Mouse (Mus musculus) limb, embryonic 11.5 days (tissue): Measurements from ENCODE around the gene Gabarap. TPM values are rescaled to one million over a fixed set of nuclear protein-coding genes. Genes with fewer than 3 reads are reported as not detected.

Source experiments
- ATAC-seq: fragments of 200-750 bp; cut with Nextera tagmentation; 2 replicates; pipeline ENCODE4 v1.8.0; 2017; ENCODE audit warnings: low read depth; ENCODE audit not compliant: insufficient number of reproducible peaks, low FRiP score, low TSS enrichment
- DNase-seq: peaks from one replicate; pipeline ENCODE4 v3.0.0-alpha.2; 2015; ENCODE audit warnings: low spot score
- H3K27ac ChIP-seq: fragments of 300-500 bp; sonication (generic); replicated peaks from 2 replicates; pipeline ENCODE4 v1.5.1; 2014; ENCODE audit warnings: low read depth, mild to moderate bottlenecking, low read length
- H3K27me3 ChIP-seq: fragments of 300-500 bp; sonication (generic); 2 replicates; pipeline ENCODE4 v1.6.1; 2014; ENCODE audit warnings: mild to moderate bottlenecking, low read length, mixed read lengths; ENCODE audit not compliant: control insufficient read depth, insufficient read depth
- H3K36me3 ChIP-seq: fragments of 300-500 bp; sonication (generic); 2 replicates; pipeline ENCODE4 v1.6.1; 2014; ENCODE audit warnings: mild to moderate bottlenecking, low read length, moderate library complexity, mixed read lengths; ENCODE audit not compliant: control insufficient read depth, insufficient read depth
- H3K4me1 ChIP-seq: fragments of 300-500 bp; sonication (generic); 2 replicates; pipeline ENCODE4 v1.6.1; 2014; ENCODE audit warnings: low read length, mixed read lengths; ENCODE audit not compliant: control insufficient read depth, insufficient read depth
- H3K4me2 ChIP-seq: fragments of 300-500 bp; sonication (generic); 2 replicates; pipeline ENCODE4 v1.6.1; 2014; ENCODE audit warnings: low read depth, mild to moderate bottlenecking, moderate library complexity; ENCODE audit not compliant: severe bottlenecking
- H3K4me3 ChIP-seq: fragments of 300-500 bp; sonication (generic); 2 replicates; pipeline ENCODE4 v1.5.1; 2014; ENCODE audit warnings: low read depth, low read length
- H3K9ac ChIP-seq: fragments of 300-500 bp; sonication (generic); 2 replicates; pipeline ENCODE4 v1.6.1; 2014; ENCODE audit warnings: mild to moderate bottlenecking, low read length
- H3K9me3 ChIP-seq: fragments of 300-500 bp; sonication (generic); 2 replicates; pipeline ENCODE4 v1.6.1; 2016; ENCODE audit warnings: low read length; ENCODE audit not compliant: control insufficient read depth
- WGBS: fragments of 180-500 bp; shearing (Covaris S2); extraction: QIAGEN DNeasy Blood & Tissue Kit; methylation state at CpG from one replicate; pipeline ENCODE4 v1.1.7; 2014; 5-methylcytosine and 5-hydroxymethylcytosine counted together
- polyA plus RNA-seq: library from polyadenylated mRNA; unstranded; fragments of >200 nt; fragmentation: Nextera tagmentation; extraction: Ambion mirVana; gene quantifications from 2 replicates; pipeline ENCODE4 v1.2.1, GENCODE M21; 2014

Gabarap gene
- polyA plus RNA-seq, 1 experiment from 2014 or later = 432 TPM

DNA sequence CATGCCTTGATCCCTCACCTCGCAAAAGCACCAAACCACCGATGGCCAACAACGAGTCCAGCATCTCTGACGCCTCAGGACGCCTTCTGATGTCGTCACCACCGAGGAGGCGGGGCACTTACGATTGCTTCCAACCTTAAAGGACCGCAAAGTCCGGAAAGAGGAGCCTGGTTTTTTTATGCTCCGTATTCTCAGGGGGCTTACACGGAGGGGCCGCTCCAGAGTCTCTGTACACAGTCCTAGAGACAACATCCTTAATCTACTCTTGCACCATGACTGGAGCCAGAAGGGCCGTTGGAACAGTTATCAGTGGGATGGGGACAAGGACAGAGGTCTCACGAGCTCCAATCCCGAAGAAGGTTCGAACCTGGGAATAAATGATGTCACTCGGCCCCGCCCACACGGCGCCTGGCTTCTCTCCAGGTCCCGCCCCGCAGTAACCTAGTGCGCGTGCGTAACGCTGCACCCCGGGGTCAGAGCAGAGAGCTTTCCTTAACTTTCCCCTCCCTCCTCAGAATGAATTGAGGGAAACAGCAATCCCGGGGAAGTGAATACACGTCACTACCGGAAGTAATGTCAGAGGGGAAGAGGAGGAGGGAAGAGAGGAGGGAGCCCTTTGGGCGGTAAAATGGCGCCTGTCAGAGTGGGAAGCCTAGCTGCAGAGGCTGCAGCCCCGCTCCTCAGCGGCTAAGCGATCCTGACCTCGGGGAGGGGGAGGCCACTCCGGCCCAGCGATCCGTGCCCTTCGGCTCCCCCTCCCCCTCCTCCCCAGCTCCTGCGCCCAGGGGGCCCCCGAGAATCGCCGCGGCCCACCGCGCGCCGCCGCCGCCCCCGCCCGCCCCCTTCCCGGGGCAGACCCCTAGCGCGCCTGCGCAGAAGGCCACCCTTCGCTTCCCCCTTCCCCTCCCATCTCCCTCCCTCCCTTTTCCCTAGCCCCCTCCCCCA is 10.5 kb upstream of the Gabarap start:
- H3K4me1 ChIP-seq = peaks cover 13% of the 10 kb centered on the region; the same call in 1 of the 2 replicates
- H3K27ac ChIP-seq = peak overlapping the region; percentile 98
- H3K4me2 ChIP-seq = peak overlapping the region; percentile 87
- H3K36me3 ChIP-seq = peaks cover 10% of the 10 kb centered on the region
- H3K9ac ChIP-seq = peak overlapping the region; percentile 96
- WGBS = under 1% methylated on average over 44 of the region's 60 CpGs
- ATAC-seq (peak; percentile 95), DNase-seq (peak; percentile 99)
- no peaks in the 10 kb centered on the region for H3K9me3 ChIP-seq
- H3K4me3 ChIP-seq = peak overlapping the region; percentile 99
- no peaks in the 10 kb centered on the region for H3K27me3 ChIP-seq

DNA sequence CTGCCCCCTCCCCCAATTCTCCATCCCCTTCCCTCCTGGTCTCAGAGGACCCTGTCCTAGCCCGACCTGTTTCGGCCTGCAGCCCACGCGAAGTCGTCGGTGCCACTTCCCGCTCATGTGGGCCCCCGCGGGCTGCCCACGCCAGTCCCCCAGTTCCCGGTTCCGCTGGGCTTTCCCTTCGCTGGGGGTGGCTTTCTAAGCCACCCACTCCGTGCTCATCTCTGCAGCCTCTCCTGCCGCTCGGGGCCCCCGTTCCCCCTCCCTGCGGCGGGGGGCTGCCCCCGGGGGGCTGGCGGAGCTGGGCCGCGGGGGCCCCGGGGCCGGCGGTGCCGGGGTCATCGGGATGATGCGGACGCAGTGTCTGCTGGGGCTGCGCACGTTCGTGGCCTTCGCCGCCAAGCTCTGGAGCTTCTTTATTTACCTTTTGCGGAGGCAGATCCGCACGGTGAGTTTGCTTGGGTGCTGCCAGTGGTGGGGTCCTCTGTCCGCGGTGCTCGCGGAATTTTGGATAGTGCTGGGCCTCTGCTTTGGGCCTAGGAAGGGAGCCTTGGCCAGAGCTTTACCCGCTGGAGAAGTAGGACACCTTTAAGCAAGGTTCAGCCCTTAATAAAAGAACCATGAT is 9.7 kb upstream of the Gabarap start, which contains the start of gene Ctdnep1:
Gene Ctdnep1, plus strand, starts transcription at position 16 of the 622 bp plus-strand sequence.
- H3K36me3 ChIP-seq = peaks cover 13% of the 10 kb centered on the region
- H3K4me3 ChIP-seq = peak within 1 kb of the TSS; percentile 99
- H3K4me2 ChIP-seq = peak within 1 kb of the TSS; percentile 92
- DNase-seq (peak; percentile 42), ATAC-seq (peak; percentile 41)
- H3K4me1 ChIP-seq = peaks cover 13% of the 10 kb centered on the region; the same call in 1 of the 2 replicates
- WGBS = under 1% methylated on average over 33 of the region's 43 CpGs
- no peaks in the 10 kb centered on the region for H3K9me3 ChIP-seq
- peak within 1 kb of the TSS; percentile 96 for H3K9ac ChIP-seq
- H3K27me3 ChIP-seq = no peaks in the 10 kb centered on the region
- peak within 1 kb of the TSS; percentile 98 for H3K27ac ChIP-seq

DNA sequence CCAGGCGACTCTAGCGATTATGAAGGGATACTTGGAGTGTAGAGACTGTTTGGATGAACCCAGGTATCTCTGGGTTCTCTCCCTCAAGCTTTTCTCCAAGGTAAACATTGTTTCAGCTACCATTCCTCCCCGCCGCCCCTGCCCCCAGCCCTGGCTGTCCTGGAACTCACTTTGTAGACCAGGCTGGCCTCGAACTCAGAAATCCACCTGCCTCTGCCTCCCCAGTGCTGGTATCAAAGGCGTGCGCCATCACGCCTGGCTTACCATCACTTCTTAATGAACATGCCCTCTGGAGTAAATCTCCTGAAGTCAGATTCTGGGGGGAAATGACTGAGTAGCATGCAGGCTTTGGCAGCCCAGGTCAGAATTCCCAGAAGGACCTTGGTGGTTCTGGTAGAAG is 8.7 kb upstream of the Gabarap start, which contains the start of gene Elp5:
Gene Elp5, minus strand, starts transcription at position 293 of the 400 bp plus-strand sequence.
- no peaks in the 10 kb centered on the region for H3K27me3 ChIP-seq
- H3K4me1 ChIP-seq = peaks cover 13% of the 10 kb centered on the region; the same call in 1 of the 2 replicates
- H3K9me3 ChIP-seq = no peaks in the 10 kb centered on the region
- peaks cover 14% of the 10 kb centered on the region for H3K36me3 ChIP-seq
- no peak for ATAC-seq
- peak within 1 kb of the TSS; percentile 96 for H3K9ac ChIP-seq
- H3K4me2 ChIP-seq = peak within 1 kb of the TSS; percentile 92
- H3K27ac ChIP-seq = peak within 1 kb of the TSS; percentile 98
- WGBS = 63% methylated on average over 8 of the region's 8 CpGs
- H3K4me3 ChIP-seq = peak within 1 kb of the TSS; percentile 99
- DNase-seq = no peak

DNA sequence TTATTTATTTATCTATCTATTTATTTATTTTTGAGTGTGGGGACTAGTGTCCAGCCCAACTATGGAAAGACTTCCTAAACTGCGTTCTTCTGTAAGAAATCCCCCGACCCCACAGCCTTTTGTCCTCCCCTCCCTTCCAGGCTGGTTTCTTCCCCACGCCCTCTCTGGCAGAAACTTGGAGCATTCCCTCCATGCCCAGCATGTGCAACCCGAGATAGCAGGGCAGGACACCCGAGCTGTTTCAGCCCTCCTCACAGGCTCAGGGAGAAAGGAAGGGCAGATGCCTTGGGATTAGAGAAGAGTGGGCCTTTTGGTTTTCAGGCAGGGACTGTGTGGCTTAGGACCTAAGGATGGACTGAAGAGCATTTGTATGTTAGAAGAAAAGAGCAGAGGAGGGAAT is 8.1 kb upstream of the Gabarap start:
- Histone ChIP-seq H3K4me2 (peak overlapping the region; percentile 92), H3K4me1 (peaks cover 13% of the 10 kb centered on the region; the same call in 1 of the 2 replicates), H3K9ac (no peak overlapping the region), H3K27ac (no peak overlapping the region), H3K9me3 (no peaks in the 10 kb centered on the region), H3K36me3 (peaks cover 17% of the 10 kb centered on the region), H3K27me3 (no peaks in the 10 kb centered on the region), H3K4me3 (peak overlapping the region; percentile 99; the same call in 1 of the 2 replicates)
- WGBS = 44% methylated on average over 5 of the region's 5 CpGs
- DNase-seq (no peak), ATAC-seq (no peak)

DNA sequence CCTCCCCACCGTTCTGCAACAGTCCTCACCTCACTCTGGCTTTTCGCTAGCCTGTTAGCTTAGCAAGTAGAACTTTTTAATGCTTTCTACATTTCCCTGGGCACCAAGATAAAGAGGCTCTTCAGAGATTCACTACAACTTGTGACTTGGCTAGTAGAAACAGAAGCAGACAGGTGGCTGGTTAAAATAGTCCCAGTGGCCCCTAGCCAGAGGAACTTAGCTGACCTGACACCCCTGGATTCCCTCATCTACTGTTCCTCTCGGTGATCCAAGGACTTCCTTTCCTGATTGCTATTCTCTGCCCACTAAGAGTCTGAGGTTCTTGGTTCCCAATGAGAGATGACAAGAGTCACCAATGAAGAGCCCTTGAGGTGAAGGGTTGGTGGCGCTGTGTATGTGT is 7.6 kb upstream of the Gabarap start:
- H3K27me3 ChIP-seq = no peaks in the 10 kb centered on the region
- DNase-seq (no peak), ATAC-seq (no peak)
- peaks cover 13% of the 10 kb centered on the region; the same call in 1 of the 2 replicates for H3K4me1 ChIP-seq
- no peak overlapping the region for H3K9ac ChIP-seq
- no peaks in the 10 kb centered on the region for H3K9me3 ChIP-seq
- peaks cover 21% of the 10 kb centered on the region for H3K36me3 ChIP-seq
- WGBS = 88% methylated on average over 4 of the region's 4 CpGs
- no peak overlapping the region for H3K4me3 ChIP-seq
- no peak overlapping the region for H3K27ac ChIP-seq
- no peak overlapping the region for H3K4me2 ChIP-seq

DNA sequence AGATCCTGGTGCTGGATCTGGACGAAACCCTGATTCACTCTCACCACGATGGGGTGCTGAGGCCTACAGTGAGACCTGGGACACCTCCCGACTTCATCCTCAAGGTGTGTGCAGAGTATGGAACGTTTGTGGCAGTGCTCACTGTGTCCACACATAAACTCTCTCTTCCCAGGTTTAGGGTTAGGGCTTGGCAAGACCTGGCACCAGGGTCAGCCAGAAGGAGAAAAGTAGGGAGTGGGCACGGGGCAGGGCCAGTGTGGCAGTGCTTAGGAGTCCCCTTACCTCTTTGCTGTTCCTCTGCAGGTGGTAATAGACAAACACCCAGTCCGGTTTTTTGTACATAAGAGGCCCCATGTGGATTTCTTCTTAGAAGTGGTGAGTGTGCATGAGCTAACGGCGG is 6.5 kb upstream of the Gabarap start:
- H3K9ac ChIP-seq = no peak overlapping the region
- H3K4me3 ChIP-seq = 0 out of 2 replicates have a peak overlapping the region, but pooled peaks have one; percentile 3
- peaks cover 13% of the 10 kb centered on the region; the same call in 1 of the 2 replicates for H3K4me1 ChIP-seq
- no peaks in the 10 kb centered on the region for H3K27me3 ChIP-seq
- DNase-seq (no peak), ATAC-seq (no peak)
- no peak overlapping the region for H3K4me2 ChIP-seq
- 88% methylated on average over 8 of the region's 8 CpGs for WGBS
- H3K27ac ChIP-seq = no peak overlapping the region
- H3K9me3 ChIP-seq = no peaks in the 10 kb centered on the region
- H3K36me3 ChIP-seq = peaks cover 28% of the 10 kb centered on the region

DNA sequence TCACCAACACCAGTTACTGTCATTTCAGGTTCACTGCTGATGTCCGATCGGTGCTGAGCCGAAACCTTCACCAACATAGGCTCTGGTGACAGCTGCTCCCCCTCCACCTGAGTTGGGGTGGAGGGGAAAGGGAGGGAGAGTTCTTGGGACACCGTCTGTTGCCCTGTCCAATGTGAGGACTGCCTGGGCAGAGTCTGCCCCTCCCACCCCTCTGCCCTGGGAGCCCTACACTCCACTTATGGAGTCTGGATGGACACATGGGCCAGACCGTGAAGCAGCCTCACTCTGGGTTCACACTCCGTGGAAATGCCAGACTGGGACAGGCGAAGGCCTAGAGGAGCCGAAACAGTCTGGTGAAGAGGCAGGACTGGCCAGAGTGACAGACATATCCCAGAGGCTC is 994 bp upstream of the Gabarap start:
- Histone ChIP-seq H3K9me3 (no peaks in the 10 kb centered on the region), H3K9ac (no peak overlapping the region), H3K27me3 (no peaks in the 10 kb centered on the region), H3K4me3 (no peak overlapping the region), H3K27ac (no peak overlapping the region; the same call in 1 of the 2 replicates), H3K36me3 (peaks cover 30% of the 10 kb centered on the region), H3K4me1 (peaks cover 4% of the 10 kb centered on the region; the same call in 1 of the 2 replicates), H3K4me2 (no peak overlapping the region)
- ATAC-seq = no peak
- no peak for DNase-seq
- WGBS = 89% methylated on average over 8 of the region's 8 CpGs

DNA sequence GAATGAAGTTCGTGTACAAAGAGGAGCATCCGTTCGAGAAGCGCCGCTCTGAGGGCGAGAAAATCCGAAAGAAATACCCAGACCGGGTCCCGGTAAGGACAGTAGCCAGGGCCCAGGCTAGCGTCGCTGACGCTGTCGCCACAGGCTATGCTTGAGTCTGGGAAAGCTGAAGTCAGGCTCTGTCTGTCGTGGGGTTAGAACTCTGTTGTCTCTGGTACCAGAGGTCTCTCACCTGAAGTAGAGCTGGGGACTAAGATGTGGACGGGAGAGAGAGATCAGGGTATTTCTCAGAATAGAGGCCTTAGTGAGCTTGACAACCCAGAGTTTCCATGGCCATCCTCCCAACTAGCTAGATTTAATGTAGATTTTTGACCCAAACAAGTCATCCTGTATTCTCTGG is 768 bp downstream of the Gabarap start:
- H3K9ac ChIP-seq = peak overlapping the region; percentile 84
- peaks cover 23% of the 10 kb centered on the region for H3K36me3 ChIP-seq
- H3K27ac ChIP-seq = peak overlapping the region; percentile 84
- H3K4me1 ChIP-seq = peaks cover 4% of the 10 kb centered on the region; the same call in 1 of the 2 replicates
- H3K4me3 ChIP-seq = peak overlapping the region; percentile 82
- H3K4me2 ChIP-seq = peak overlapping the region; percentile 55
- no peak for ATAC-seq
- no peaks in the 10 kb centered on the region for H3K9me3 ChIP-seq
- 1% methylated on average over 15 of the region's 15 CpGs for WGBS
- no peak for DNase-seq
- no peaks in the 10 kb centered on the region for H3K27me3 ChIP-seq
